In the genomic region with DNA sequence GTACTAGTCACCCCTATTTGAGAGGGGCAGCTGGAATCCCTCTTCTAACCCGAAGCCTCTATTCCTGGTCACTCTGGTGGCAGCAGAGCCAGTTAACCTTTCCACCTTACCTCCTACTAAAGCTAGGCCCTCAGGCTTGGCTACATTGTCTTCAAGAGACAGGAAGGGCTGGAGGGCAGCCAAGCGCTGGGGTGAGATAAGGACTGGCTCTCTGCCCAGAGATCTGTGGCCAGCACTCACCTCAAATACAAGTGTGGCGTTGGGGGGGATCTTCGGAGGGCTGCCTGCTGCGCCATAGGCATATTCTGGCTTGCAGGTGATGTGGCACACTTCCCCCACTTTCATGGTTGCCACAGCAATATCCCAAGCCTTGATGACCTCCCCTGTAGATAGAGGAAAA, we compare ENCODE assay signal across 11 mouse cellular contexts. TPM values are rescaled to one million over a fixed set of nuclear protein-coding genes. Genes with fewer than 3 reads are reported as not detected.
DNase-seq lines count a peak whose midpoint lies in the region; ATAC-seq lines count a peak whose summit lies in the region.
"Had no signal": no experiment of that assay in that cellular context is flagged by ENCODE, and none has a peak within 500 bp of the region (broad histone marks: within the 10 kb centered on the region; RNA-seq: fewer than 3 reads in every experiment).

No protein-coding gene starts in this region.

- no peak for ATAC-seq in midbrain, embryonic 11.5 days (ENCODE audit: low FRiP score)
- no peak for ATAC-seq in midbrain, embryonic 13.5 days
- peak; percentile 19 to 34 for ATAC-seq in hematopoietic stem cell, adult 5-6 weeks (replicated peaks in 1 of 2; ENCODE audit: insufficient read depth in 1 of 2, low FRiP score in 2 of 2, low TSS enrichment in 1 of 2, low read depth in 1 of 2, poor library complexity in 2 of 2, severe bottlenecking in 2 of 2)
- ATAC-seq: Patski had no signal

- 95% methylated on average over 5 of the region's 5 CpGs for WGBS in midbrain, embryonic 11.5 days
- WGBS in midbrain, embryonic 13.5 days = 95% methylated on average over 5 of the region's 5 CpGs

- H3K4me1 ChIP-seq in midbrain, embryonic 11.5 days (ENCODE audit: control insufficient read depth, insufficient read depth, low read length) = peaks cover 12% of the 10 kb centered on the region
- peaks cover 23% of the 10 kb centered on the region for H3K4me1 ChIP-seq in midbrain, embryonic 13.5 days (replicated peaks)

- no peaks in the 10 kb centered on the region for H3K9me3 ChIP-seq in midbrain, embryonic 11.5 days (ENCODE audit: control insufficient read depth, low read length)
- H3K9me3 ChIP-seq in midbrain, embryonic 13.5 days = no peaks in the 10 kb centered on the region
- H3K9me3 ChIP-seq: megakaryocyte, embryonic 14.5 days had no signal

- no peak overlapping the region for H3K4me3 ChIP-seq in midbrain, embryonic 11.5 days (ENCODE audit: low read depth, low read length)
- H3K4me3 ChIP-seq in midbrain, embryonic 13.5 days (replicated peaks) = no peak overlapping the region
- H3K4me3 ChIP-seq: erythroblast, embryonic 14.5 days; megakaryocyte, embryonic 14.5 days had no signal

- H3K9ac ChIP-seq in midbrain, embryonic 11.5 days (ENCODE audit: low read length) = no peak overlapping the region
- H3K9ac ChIP-seq in midbrain, embryonic 13.5 days (replicated peaks) = no peak overlapping the region

- peak; percentile 47 for DNase-seq in midbrain, embryonic 11.5 days (ENCODE audit: low spot score, missing footprints)
- DNase-seq in cerebellum, postnatal 36 days = peak; percentile 80 to 84
- DNase-seq in spleen, postnatal 36 days (ENCODE audit: low spot score in 2 of 2) = peak; percentile 26 to 46
- no peak for DNase-seq in left cerebral cortex, adult 9 months (ENCODE audit: low spot score in 2 of 2)
- DNase-seq in right cerebral cortex, postnatal 36 days (ENCODE audit: low spot score in 2 of 2) = no peak
- no peak for DNase-seq in Muller cell, postnatal 12 days (ENCODE audit: inconsistent ontology term)

- peaks cover 47% of the 10 kb centered on the region for H3K36me3 ChIP-seq in midbrain, embryonic 11.5 days (ENCODE audit: control insufficient read depth, insufficient read depth, low read length)
- peaks cover 60% of the 10 kb centered on the region for H3K36me3 ChIP-seq in midbrain, embryonic 13.5 days

- no peak overlapping the region for H3K4me2 ChIP-seq in midbrain, embryonic 11.5 days
- no peak overlapping the region for H3K4me2 ChIP-seq in midbrain, embryonic 13.5 days (replicated peaks)

- no peaks in the 10 kb centered on the region for H3K27me3 ChIP-seq in midbrain, embryonic 11.5 days (ENCODE audit: control insufficient read depth, insufficient read depth, low read length)
- H3K27me3 ChIP-seq in midbrain, embryonic 13.5 days = peaks cover 5% of the 10 kb centered on the region; the same call in 1 of the 2 replicates
- H3K27me3 ChIP-seq: megakaryocyte, embryonic 14.5 days; Patski had no signal

- H3K27ac ChIP-seq in midbrain, embryonic 11.5 days (ENCODE audit: low read depth, low read length) = no peak overlapping the region
- no peak overlapping the region for H3K27ac ChIP-seq in midbrain, embryonic 13.5 days

RNA-seq across cellular contexts. Expression of a gene that starts 3.0 kb away (rescaled TPM):
- polyA plus RNA-seq in midbrain, embryonic 11.5 days (2014; fragmentation: Nextera tagmentation; extraction: Ambion mirVana) = 559 and 584 TPM in 2 replicates
- 430 and 454 TPM in 2 replicates for polyA plus RNA-seq in midbrain, embryonic 13.5 days (2015; fragmentation: Nextera tagmentation; extraction: Ambion mirVana)
- total RNA-seq in hematopoietic stem cell, adult 5-6 weeks (2017) = 211 and 308 TPM in 2 replicates

RNA-seq across cellular contexts. Expression of a gene that starts 10.7 kb away (rescaled TPM):
- polyA plus RNA-seq in midbrain, embryonic 11.5 days (2014; fragmentation: Nextera tagmentation; extraction: Ambion mirVana) = 26.3 and 27.2 TPM in 2 replicates
- polyA plus RNA-seq in midbrain, embryonic 13.5 days (2015; fragmentation: Nextera tagmentation; extraction: Ambion mirVana) = 43.6 and 48.7 TPM in 2 replicates
- total RNA-seq in hematopoietic stem cell, adult 5-6 weeks (2017) = 32.2 and 51.9 TPM in 2 replicates

RNA-seq across cellular contexts. Expression of a gene that starts 36.4 kb away (rescaled TPM):
- 2.2 and 2.7 TPM in 2 replicates for polyA plus RNA-seq in midbrain, embryonic 11.5 days (2014; fragmentation: Nextera tagmentation; extraction: Ambion mirVana)
- 7.7 and 7.8 TPM in 2 replicates for polyA plus RNA-seq in midbrain, embryonic 13.5 days (2015; fragmentation: Nextera tagmentation; extraction: Ambion mirVana)
- not detected in 2 replicates for total RNA-seq in hematopoietic stem cell, adult 5-6 weeks (2017)
- polyA plus RNA-seq: erythroblast, embryonic 14.5 days had no signal

Comparison
In these comparisons a context has a peak if more than half of its experiments do, and no peak if none do; other contexts are left out.
1. ATAC-seq: peak in hematopoietic stem cell, adult 5-6 weeks (2 of 2); none in midbrain, embryonic 11.5 days (single experiment) and midbrain, embryonic 13.5 days (single experiment).
2. DNase-seq: peak in midbrain, embryonic 11.5 days (single experiment), cerebellum, postnatal 36 days (2 of 2) and spleen, postnatal 36 days (2 of 2); none in left cerebral cortex, adult 9 months (0 of 2), right cerebral cortex, postnatal 36 days (0 of 2) and Muller cell, postnatal 12 days (single experiment).